Mouse (Mus musculus): ENCODE data around the gene Ddhd1. TPM values are rescaled to one million over a fixed set of nuclear protein-coding genes. Genes with fewer than 3 reads are reported as not detected.

Ddhd1 gene
- total RNA-seq, 2 experiments from 2014 or later = 8.2 to 8.3 TPM

DNA sequence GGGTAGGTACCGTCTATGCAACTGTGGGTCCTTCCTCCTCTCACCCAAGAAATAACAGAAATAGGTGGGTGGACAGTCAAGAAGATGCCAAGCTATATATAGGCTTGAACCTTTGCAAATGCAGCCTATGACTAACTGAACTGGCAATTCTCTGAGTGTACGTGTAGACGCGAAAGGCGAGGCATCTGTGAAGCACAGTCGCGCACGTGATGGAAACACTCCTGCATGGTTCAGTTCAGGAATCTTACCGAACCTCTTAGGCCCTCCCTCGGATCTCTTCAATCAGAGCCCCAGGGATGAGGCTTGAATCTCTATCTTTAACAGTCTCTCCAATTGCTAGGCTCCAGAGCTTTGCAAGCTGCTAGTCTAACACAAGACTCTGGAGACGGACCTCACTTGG is 10.3 kb downstream of the Ddhd1 start:
- intact Hi-C loops (cut with DNase I) = no loop called here
- DNase-seq (ENCODE audit: low spot score) = no peak

- intact Hi-C loops (cut with DNase I) = no loop called here
- no peak for DNase-seq (ENCODE audit: low spot score)
Measured at GRCm38 (mm10) chr14:45647175-45647574, 10.8 kb downstream of the Ddhd1 start.

DNA sequence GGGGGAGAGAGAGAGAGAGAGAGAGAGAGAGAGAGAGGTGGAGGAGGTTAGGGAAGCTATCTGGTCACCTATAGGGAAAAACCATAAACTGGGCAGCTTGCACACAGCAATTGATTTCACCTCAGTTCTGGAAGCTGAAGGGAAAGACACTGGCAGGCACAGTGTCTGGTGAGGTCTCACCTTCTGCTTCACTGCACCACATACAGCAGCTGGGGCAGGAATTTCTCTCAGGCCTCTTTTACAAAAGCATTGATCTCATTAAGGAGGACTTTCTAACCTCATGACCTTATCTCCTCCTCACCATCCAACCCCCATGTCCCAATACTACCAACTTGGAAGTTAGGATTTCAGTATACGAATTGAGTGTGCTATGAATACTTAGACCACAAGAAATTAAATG is 13.2 kb downstream of the Ddhd1 start:
- DNase-seq (ENCODE audit: low spot score) = no peak
- intact Hi-C loops (cut with DNase I) = no loop called here

DNA sequence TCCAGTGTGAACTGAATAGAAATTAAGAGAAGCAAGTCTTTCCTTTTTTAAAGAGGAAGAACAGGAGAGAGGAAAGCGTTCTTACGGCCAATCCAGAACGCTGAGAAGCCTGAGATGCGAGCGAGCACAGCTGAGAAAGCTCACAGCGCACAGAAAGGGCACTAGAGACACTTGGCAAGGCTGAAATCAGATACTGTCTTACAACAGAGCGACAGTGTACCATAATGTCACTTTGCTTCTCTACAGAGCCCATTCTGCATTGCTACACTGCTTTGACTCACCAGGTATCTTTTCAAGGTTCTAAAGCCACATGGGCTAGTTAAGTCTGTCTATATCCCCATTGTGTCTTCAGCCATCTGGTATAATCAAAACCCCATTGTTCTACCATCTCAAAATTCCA is 13.7 kb downstream of the Ddhd1 start:
- intact Hi-C loops (cut with DNase I) = no loop called here
- DNase-seq (ENCODE audit: low spot score) = no peak

- DNase-seq (ENCODE audit: low spot score) = no peak
- intact Hi-C loops (cut with DNase I) = no loop called here
Measured at GRCm38 (mm10) chr14:45643461-45643860, 14.5 kb downstream of the Ddhd1 start.

DNA sequence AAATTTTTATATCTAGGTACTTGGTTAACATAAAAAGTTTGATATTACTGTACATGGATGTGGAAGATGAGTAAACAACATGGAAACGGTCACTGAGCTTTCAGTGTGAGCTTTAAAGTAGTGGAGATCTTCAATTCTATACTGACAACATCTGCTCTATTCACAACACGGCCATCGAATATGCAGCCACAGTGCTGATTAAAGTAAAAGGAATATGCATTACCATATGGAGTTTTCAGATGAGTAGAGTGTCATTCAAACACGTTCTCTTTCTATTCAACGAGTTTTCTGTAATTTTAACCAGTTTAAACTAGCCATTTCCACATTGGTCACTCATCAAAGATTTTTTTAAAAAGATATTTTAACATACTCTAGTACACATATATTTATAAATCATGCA is 15.1 kb downstream of the Ddhd1 start:
- intact Hi-C loops (cut with DNase I) = no loop called here
- DNase-seq (ENCODE audit: low spot score) = no peak

- intact Hi-C loops (cut with DNase I) = no loop called here
- DNase-seq (ENCODE audit: low spot score) = no peak
Measured at GRCm38 (mm10) chr14:45642217-45642616, 15.7 kb downstream of the Ddhd1 start.

DNA sequence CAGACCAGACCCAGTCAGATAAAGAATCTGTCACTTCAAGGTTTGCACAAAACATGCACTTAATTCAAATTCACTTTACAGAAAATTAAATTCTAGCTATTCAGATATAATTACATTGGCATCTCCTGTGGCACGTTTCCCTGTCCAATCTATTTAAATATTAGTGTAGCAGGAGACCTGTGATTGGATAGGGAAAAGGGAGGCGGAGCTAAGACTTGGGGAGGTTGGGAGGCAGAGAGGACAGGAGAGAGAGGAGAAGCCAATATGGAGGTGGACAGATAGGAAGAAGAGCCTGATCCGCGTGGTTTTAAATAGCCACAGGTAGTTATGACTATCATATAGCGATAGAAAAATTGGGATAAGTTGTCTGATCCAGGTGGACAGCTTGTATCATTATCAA is 19.2 kb downstream of the Ddhd1 start:
- intact Hi-C loops (cut with DNase I) = no loop called here
- no peak for DNase-seq (ENCODE audit: low spot score)

GRCm38 (mm10) chr14:45635496-45635895 is 22.4 kb downstream of the Ddhd1 start:
- intact Hi-C loops (cut with DNase I) = no loop called here
- no peak for DNase-seq (ENCODE audit: low spot score)

GRCm38 (mm10) chr14:45632756-45633537 is 25.0 kb downstream of the Ddhd1 start:
- no peak for DNase-seq (ENCODE audit: low spot score)
- intact Hi-C loops (cut with DNase I) = no loop called here

GRCm38 (mm10) chr14:45630544-45630943 is 27.4 kb downstream of the Ddhd1 start:
- intact Hi-C loops (cut with DNase I) = no loop called here
- DNase-seq (ENCODE audit: low spot score) = no peak

- no peak for DNase-seq (ENCODE audit: low spot score)
- intact Hi-C loops (cut with DNase I) = no loop called here
Measured at GRCm38 (mm10) chr14:45629938-45630337, 28.0 kb downstream of the Ddhd1 start.

DNA sequence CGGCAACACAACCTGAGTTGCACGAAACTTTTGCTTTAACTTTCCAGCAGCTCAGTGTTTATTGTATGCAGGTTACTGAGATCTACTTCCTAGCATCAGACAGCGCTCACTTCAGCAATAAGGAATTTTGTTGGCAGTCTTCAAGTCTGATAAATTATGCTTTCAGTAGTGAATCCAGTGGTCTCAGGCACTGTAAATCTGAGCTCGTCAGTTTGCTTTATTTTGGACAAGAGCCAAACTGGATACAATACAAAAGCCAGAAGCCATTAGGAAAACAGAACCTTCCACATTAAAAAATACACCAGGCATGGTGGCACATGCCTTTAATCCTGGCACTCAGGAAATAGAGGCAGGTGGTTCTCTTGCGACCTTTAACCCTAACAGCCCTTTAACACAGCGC is 39.6 kb downstream of the Ddhd1 start:
- intact Hi-C loops (cut with DNase I) = no loop called here
- no peak for DNase-seq (ENCODE audit: low spot score)

DNA sequence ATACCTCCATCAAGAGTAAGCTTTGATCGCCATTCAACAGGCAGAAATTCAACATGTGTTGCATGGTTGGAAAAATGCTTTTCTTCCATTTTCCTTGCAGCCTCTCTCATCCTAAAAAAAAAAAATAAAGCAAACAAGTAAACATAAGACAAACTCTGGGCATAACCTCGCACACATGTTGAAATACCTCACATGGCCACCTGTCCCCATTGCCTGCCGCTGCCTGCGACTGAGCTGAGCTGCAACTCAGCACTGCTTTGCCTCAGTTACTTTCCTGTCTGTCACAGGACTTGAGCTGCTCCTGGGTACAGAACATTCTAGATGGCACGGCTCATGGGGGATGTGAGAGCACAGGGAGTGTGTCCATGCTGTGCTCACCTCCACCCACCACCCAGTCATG is 41.4 kb downstream of the Ddhd1 start:
- intact Hi-C loops (cut with DNase I) = no loop called here
- no peak for DNase-seq (ENCODE audit: low spot score)

GRCm38 (mm10) chr14:45615776-45616175 is 42.2 kb downstream of the Ddhd1 start:
- no peak for DNase-seq (ENCODE audit: low spot score)
- intact Hi-C loops (cut with DNase I) = no loop called here

GRCm38 (mm10) chr14:45614822-45615221 is 43.1 kb downstream of the Ddhd1 start:
- intact Hi-C loops (cut with DNase I) = no loop called here
- DNase-seq (ENCODE audit: low spot score) = no peak

GRCm38 (mm10) chr14:45614406-45614805 is 43.5 kb downstream of the Ddhd1 start:
- intact Hi-C loops (cut with DNase I) = no loop called here
- no peak for DNase-seq (ENCODE audit: low spot score)

GRCm38 (mm10) chr14:45611654-45612053 is 46.3 kb downstream of the Ddhd1 start:
- DNase-seq (ENCODE audit: low spot score) = no peak
- intact Hi-C loops (cut with DNase I) = no loop called here

DNA sequence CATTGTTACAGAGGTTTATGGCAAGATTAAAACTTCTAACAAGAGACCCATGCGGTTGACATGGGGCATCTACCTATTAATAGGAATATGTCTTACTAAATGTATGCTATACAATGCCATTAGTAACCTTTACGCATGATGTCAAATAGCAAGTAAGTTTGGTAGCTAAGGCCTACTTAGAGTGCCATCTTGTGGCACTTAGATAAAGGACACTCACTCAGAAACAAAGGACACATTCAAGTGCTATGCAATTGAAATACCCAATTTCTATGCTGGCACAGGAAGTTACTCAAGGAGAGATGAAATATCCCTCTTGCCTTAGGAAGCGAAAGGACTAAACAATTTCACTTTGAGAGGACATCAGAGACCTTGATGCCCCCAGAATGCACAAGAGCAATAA is 55.9 kb downstream of the Ddhd1 start:
- DNase-seq (ENCODE audit: low spot score) = no peak

GRCm38 (mm10) chr14:45600587-45600986 is 57.4 kb downstream of the Ddhd1 start:
- intact Hi-C loops (cut with DNase I) = loop anchor here (5.0 kb wide), 3 partner anchors 33 to 92 kb away; no protein-coding TSS in a partner anchor
- DNase-seq (ENCODE audit: low spot score) = no peak

More for the DNA sequence above, 55.9 kb downstream of the Ddhd1 start:
- intact Hi-C loops (cut with DNase I) = loop anchor here (2.0 to 5.0 kb wide), 4 partner anchors 35 to 179 kb away; no protein-coding TSS in a partner anchor

DNA sequence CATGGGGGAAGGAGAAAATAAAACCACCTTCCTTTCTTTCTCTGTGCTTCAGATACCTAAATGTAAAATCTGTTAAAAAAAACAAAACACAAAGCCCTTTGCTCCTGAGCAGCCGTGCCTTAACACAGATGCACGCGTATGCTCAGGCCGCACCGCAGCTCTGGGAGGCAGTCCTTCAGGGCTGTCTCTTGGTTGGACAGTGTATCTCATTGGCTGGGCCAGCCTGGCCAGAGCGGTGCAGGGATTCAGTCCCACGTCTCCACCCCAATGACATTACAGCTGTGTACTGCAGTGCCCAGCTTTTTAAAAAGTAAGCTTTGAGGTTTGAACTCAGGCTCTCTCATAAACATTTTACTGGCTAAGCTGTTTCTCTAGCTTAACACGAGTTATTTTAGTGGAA is 60.1 kb downstream of the Ddhd1 start:
- DNase-seq (ENCODE audit: low spot score) = no peak
- intact Hi-C loops (cut with DNase I) = no loop called here

DNA sequence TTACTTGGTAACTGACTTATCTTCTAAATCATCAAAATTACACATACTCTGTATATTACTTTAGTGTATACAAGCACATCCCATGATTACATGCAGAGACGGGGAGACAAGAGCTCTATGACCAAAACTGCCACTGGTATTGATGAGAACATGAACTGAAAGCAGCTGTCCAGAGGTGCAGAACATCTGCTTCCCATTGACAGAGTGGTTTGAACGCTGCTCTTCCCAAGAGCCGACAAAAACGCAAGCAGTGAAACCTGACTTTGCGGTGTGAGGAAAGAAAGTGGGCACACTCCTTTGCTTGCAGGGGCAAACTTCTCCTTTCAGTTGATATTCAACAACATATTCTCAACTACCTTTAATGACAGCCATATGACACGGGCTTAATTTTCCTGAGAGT is 64.7 kb downstream of the Ddhd1 start:
- no peak for DNase-seq (ENCODE audit: low spot score)
- intact Hi-C loops (cut with DNase I) = no loop called here

Data from heart, postnatal 25 days (tissue).